ENCODE assay signal across 23 mouse cellular contexts in the genomic region with DNA sequence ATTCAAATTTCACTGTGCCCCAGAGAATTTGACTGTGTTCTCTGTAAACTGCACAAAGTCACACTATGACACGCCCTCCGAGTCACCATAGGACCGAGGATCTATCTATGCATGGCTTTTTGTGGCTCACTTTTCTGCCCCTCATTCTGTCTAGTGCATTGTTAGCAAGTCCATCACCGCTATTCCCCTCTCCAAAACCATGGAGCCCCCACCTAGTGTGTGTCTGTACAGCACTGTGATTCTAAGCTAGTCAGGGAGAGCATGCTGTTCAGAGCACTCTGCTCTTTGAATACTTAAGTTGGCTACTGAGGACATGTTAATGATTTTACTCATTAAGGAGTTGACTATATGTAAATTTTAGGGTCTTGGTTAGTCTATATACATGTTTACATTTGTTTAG. TPM values are rescaled to one million over a fixed set of nuclear protein-coding genes. Genes with fewer than 3 reads are reported as not detected.
A peak's percentile ranks its signal among the peaks of the same experiment; 100 is the strongest.
DNase-seq lines count a peak whose midpoint lies in the region; ATAC-seq and TF ChIP-seq lines count a peak whose summit lies in the region.
"Had no signal": no experiment of that assay in that cellular context is flagged by ENCODE, and none has a peak within 500 bp of the region (broad histone marks: within the 10 kb centered on the region; RNA-seq: fewer than 3 reads in every experiment).

No protein-coding gene starts in this region.

- DNase-seq in forebrain, postnatal 0 days = no peak
- no peak for DNase-seq in right cerebral cortex, postnatal 14 days
- DNase-seq: adrenal gland, adult 2 months; adrenal gland, postnatal 10 days; adrenal gland, postnatal 25 days; B cell, adult 2 months; cerebellum, adult 11 months; cerebellum, adult 18-20 months; cerebellum, adult 8-10 months; cerebellum, adult 9-11 months; cerebellum, postnatal 14 days; cerebellum, postnatal 36 days; embryo, embryonic 11 days had no signal

- H3K4me1 ChIP-seq in forebrain, embryonic 13.5 days = peaks cover 7% of the 10 kb centered on the region; the same call in 1 of the 2 replicates
- H3K4me1 ChIP-seq in forebrain, postnatal 0 days (ENCODE audit: insufficient read depth) = no peaks in the 10 kb centered on the region
- peaks cover 2% of the 10 kb centered on the region; the same call in 1 of the 2 replicates for H3K4me1 ChIP-seq in midbrain, embryonic 16.5 days (ENCODE audit: control insufficient read depth, insufficient read depth, low read length)
- no peaks in the 10 kb centered on the region; the same call in 1 of the 2 replicates for H3K4me1 ChIP-seq in midbrain, embryonic 15.5 days
- H3K4me1 ChIP-seq: forebrain, embryonic 10.5 days; forebrain, embryonic 15.5 days had no signal

- no peak overlapping the region for H3K4me3 ChIP-seq in forebrain, embryonic 13.5 days
- H3K4me3 ChIP-seq in forebrain, postnatal 0 days (ENCODE audit: low read depth, low read length) = no peak overlapping the region
- no peak overlapping the region for H3K4me3 ChIP-seq in midbrain, embryonic 16.5 days (ENCODE audit: low read depth, low read length)
- H3K4me3 ChIP-seq in midbrain, embryonic 15.5 days = no peak overlapping the region
- H3K4me3 ChIP-seq: embryonic facial prominence, embryonic 13.5 days; embryonic facial prominence, embryonic 15.5 days; erythroblast, embryonic 14.5 days; forebrain, embryonic 10.5 days; forebrain, embryonic 12.5 days; forebrain, embryonic 15.5 days had no signal

- H3K27me3 ChIP-seq in forebrain, embryonic 13.5 days = no peaks in the 10 kb centered on the region
- no peaks in the 10 kb centered on the region for H3K27me3 ChIP-seq in forebrain, postnatal 0 days (ENCODE audit: insufficient read depth, low read length)
- H3K27me3 ChIP-seq in midbrain, embryonic 16.5 days (ENCODE audit: control insufficient read depth, insufficient read depth, low read depth, low read length) = no peaks in the 10 kb centered on the region
- no peaks in the 10 kb centered on the region for H3K27me3 ChIP-seq in midbrain, embryonic 15.5 days (replicated peaks)
- H3K27me3 ChIP-seq: embryonic facial prominence, embryonic 13.5 days; embryonic facial prominence, embryonic 15.5 days; forebrain, embryonic 12.5 days; forebrain, embryonic 15.5 days had no signal

- no peak overlapping the region for H3K9ac ChIP-seq in forebrain, embryonic 13.5 days
- no peak overlapping the region for H3K9ac ChIP-seq in forebrain, postnatal 0 days
- H3K9ac ChIP-seq in midbrain, embryonic 16.5 days (ENCODE audit: low read depth, low read length) = no peak overlapping the region
- no peak overlapping the region for H3K9ac ChIP-seq in midbrain, embryonic 15.5 days
- H3K9ac ChIP-seq: embryonic facial prominence, embryonic 13.5 days; embryonic facial prominence, embryonic 15.5 days; forebrain, embryonic 12.5 days; forebrain, embryonic 15.5 days had no signal

- H3K4me2 ChIP-seq in forebrain, embryonic 13.5 days = no peak overlapping the region
- H3K4me2 ChIP-seq in forebrain, postnatal 0 days (ENCODE audit: low read depth) = no peak overlapping the region
- no peak overlapping the region for H3K4me2 ChIP-seq in midbrain, embryonic 16.5 days (ENCODE audit: low read length)
- no peak overlapping the region for H3K4me2 ChIP-seq in midbrain, embryonic 15.5 days
- H3K4me2 ChIP-seq: embryonic facial prominence, embryonic 13.5 days; embryonic facial prominence, embryonic 15.5 days; forebrain, embryonic 12.5 days; forebrain, embryonic 15.5 days had no signal

- no peaks in the 10 kb centered on the region for H3K9me3 ChIP-seq in forebrain, embryonic 13.5 days (replicated peaks)
- no peaks in the 10 kb centered on the region for H3K9me3 ChIP-seq in forebrain, postnatal 0 days (ENCODE audit: low read length)
- H3K9me3 ChIP-seq in midbrain, embryonic 16.5 days (replicated peaks; ENCODE audit: control insufficient read depth, low read length, poor library complexity, severe bottlenecking) = no peaks in the 10 kb centered on the region
- no peaks in the 10 kb centered on the region for H3K9me3 ChIP-seq in midbrain, embryonic 15.5 days
- H3K9me3 ChIP-seq: embryonic facial prominence, embryonic 13.5 days; embryonic facial prominence, embryonic 15.5 days; forebrain, embryonic 10.5 days; forebrain, embryonic 12.5 days; forebrain, embryonic 15.5 days had no signal

- ATAC-seq in forebrain, embryonic 13.5 days = peak; percentile 51; the same call in 1 of the 2 replicates
- no peak for ATAC-seq in forebrain, postnatal 0 days
- ATAC-seq in midbrain, embryonic 16.5 days = peak; percentile 64; the same call in 1 of the 2 replicates
- no peak for ATAC-seq in midbrain, embryonic 15.5 days (replicated peaks)
- ATAC-seq: CD4-positive, CD25-positive, alpha-beta regulatory T cell, adult 4 months; forebrain, embryonic 15.5 days had no signal

- whole genome bisulfite sequencing in forebrain, embryonic 13.5 days = 90% methylated on average over 4 of the region's 4 CpGs
- 86% methylated on average over 4 of the region's 4 CpGs for WGBS in forebrain, postnatal 0 days
- WGBS in midbrain, embryonic 16.5 days = 86% methylated on average over 4 of the region's 4 CpGs
- WGBS in midbrain, embryonic 15.5 days = 76% methylated on average over 4 of the region's 4 CpGs

- no peak for TF ChIP-seq CTCF in forebrain, postnatal 0 days (IDR thresholded peaks at IDR 0.05; ENCODE audit: low read depth)

- H3K27ac ChIP-seq in forebrain, embryonic 13.5 days = no peak overlapping the region
- H3K27ac ChIP-seq in forebrain, postnatal 0 days (ENCODE audit: low read depth, low read length) = no peak overlapping the region
- H3K27ac ChIP-seq in midbrain, embryonic 16.5 days (ENCODE audit: low read length) = no peak overlapping the region
- H3K27ac ChIP-seq in midbrain, embryonic 15.5 days = no peak overlapping the region
- H3K27ac ChIP-seq: embryonic facial prominence, embryonic 13.5 days; embryonic facial prominence, embryonic 15.5 days; forebrain, embryonic 10.5 days; forebrain, embryonic 12.5 days; forebrain, embryonic 15.5 days had no signal

- H3K36me3 ChIP-seq in forebrain, embryonic 13.5 days (ENCODE audit: poor library complexity, severe bottlenecking) = peaks cover 9% of the 10 kb centered on the region; the same call in 1 of the 2 replicates
- H3K36me3 ChIP-seq in forebrain, postnatal 0 days (ENCODE audit: insufficient read depth) = no peaks in the 10 kb centered on the region
- no peaks in the 10 kb centered on the region for H3K36me3 ChIP-seq in midbrain, embryonic 16.5 days (ENCODE audit: control insufficient read depth, insufficient read depth, low read length)
- H3K36me3 ChIP-seq in midbrain, embryonic 15.5 days (replicated peaks) = no peaks in the 10 kb centered on the region

RNA-seq across cellular contexts. Expression of gene Eif4e, which starts 18.1 kb away (rescaled TPM):
- 378 and 412 TPM in 2 replicates for polyA plus RNA-seq in forebrain, embryonic 13.5 days (2015; fragmentation: Nextera tagmentation; extraction: Ambion mirVana)
- 115 and 121 TPM in 2 replicates for total RNA-seq in forebrain, postnatal 0 days (2014; rRNA removed)
- 322 and 355 TPM in 2 replicates for polyA plus RNA-seq in forebrain, postnatal 0 days (2015; fragmentation: Nextera tagmentation; extraction: Ambion mirVana)
- polyA plus RNA-seq in midbrain, embryonic 16.5 days (2015; fragmentation: Nextera tagmentation; extraction: Ambion mirVana) = 352 and 365 TPM in 2 replicates
- 356 and 364 TPM in 2 replicates for polyA plus RNA-seq in midbrain, embryonic 15.5 days (2015; fragmentation: Nextera tagmentation; extraction: Ambion mirVana)

RNA-seq across cellular contexts. Expression of gene Metap1, which starts 54.8 kb away (rescaled TPM):
- 40.6 and 46.4 TPM in 2 replicates for polyA plus RNA-seq in forebrain, embryonic 13.5 days (2015; fragmentation: Nextera tagmentation; extraction: Ambion mirVana)
- total RNA-seq in forebrain, postnatal 0 days (2014; rRNA removed) = 61.8 and 66.9 TPM in 2 replicates
- polyA plus RNA-seq in forebrain, postnatal 0 days (2015; fragmentation: Nextera tagmentation; extraction: Ambion mirVana) = 43.0 and 50.2 TPM in 2 replicates
- polyA plus RNA-seq in midbrain, embryonic 16.5 days (2015; fragmentation: Nextera tagmentation; extraction: Ambion mirVana) = 49.2 and 50.2 TPM in 2 replicates
- polyA plus RNA-seq in midbrain, embryonic 15.5 days (2015; fragmentation: Nextera tagmentation; extraction: Ambion mirVana) = 47.6 and 48.5 TPM in 2 replicates

Comparison
In these comparisons a context has a peak if more than half of its experiments do, and no peak if none do; other contexts are left out.
1. ATAC-seq: peak in forebrain, embryonic 13.5 days (single experiment) and midbrain, embryonic 16.5 days (single experiment); none in forebrain, postnatal 0 days (single experiment) and midbrain, embryonic 15.5 days (single experiment).